Mouse (Mus musculus) testis, adult 2 months (tissue): ENCODE measurements around the gene Cbfa2t3.

Source experiments
- CTCF ChIP-seq: fragments of 200-500 bp; IDR thresholded peaks from 2 replicates; pipeline ENCODE4 v1.5.1; 2012; ENCODE audit warnings: low read depth, mild to moderate bottlenecking, inconsistent platforms, low read length, moderate library complexity; ENCODE audit not compliant: control insufficient read depth, insufficient read depth, insufficient replicate concordance
- POLR2A ChIP-seq: fragments of 200-500 bp; IDR thresholded peaks from 2 replicates; pipeline ENCODE4 v1.6.1; 2012; ENCODE audit warnings: low read depth, mild to moderate bottlenecking, inconsistent platforms, low read length, moderate library complexity; ENCODE audit not compliant: control insufficient read depth

- TF ChIP-seq POLR2A (no peak), CTCF (no peak)
These were observed 46.3 kb downstream of the Cbfa2t3 start for GRCm38 (mm10) chr8:122652643-122653042.
